Mouse (Mus musculus) heart, embryonic 11.5 days (tissue): ENCODE measurements around the gene Ttc16. TPM values are rescaled to one million over a fixed set of nuclear protein-coding genes. Genes with fewer than 3 reads are reported as not detected.

ENCODE experiments used
- ATAC-seq: fragments of 200-750 bp; cut with Nextera tagmentation; replicated peaks from 2 replicates; pipeline ENCODE4 v1.8.0; 2017; ENCODE audit warnings: moderate library complexity; ENCODE audit not compliant: insufficient number of reproducible peaks, low FRiP score, low TSS enrichment
- H3K27ac ChIP-seq: fragments of 300-500 bp; sonication (generic); 2 replicates; pipeline ENCODE4 v1.5.1; 2014; ENCODE audit warnings: mild to moderate bottlenecking, low read depth, low read length
- H3K27me3 ChIP-seq: fragments of 300-500 bp; sonication (generic); 2 replicates; pipeline ENCODE4 v1.6.1; 2014; ENCODE audit warnings: mild to moderate bottlenecking, low read length, mixed read lengths; ENCODE audit not compliant: control insufficient read depth, insufficient read depth
- H3K36me3 ChIP-seq: fragments of 300-500 bp; sonication (generic); 2 replicates; pipeline ENCODE4 v1.6.1; 2014; ENCODE audit warnings: mild to moderate bottlenecking, low read length, moderate library complexity, mixed read lengths; ENCODE audit not compliant: control insufficient read depth, insufficient read depth
- H3K4me1 ChIP-seq: fragments of 300-500 bp; sonication (generic); 2 replicates; pipeline ENCODE4 v1.6.1; 2014; ENCODE audit warnings: low read length; ENCODE audit not compliant: control insufficient read depth, insufficient read depth
- H3K4me2 ChIP-seq: fragments of 300-500 bp; sonication (generic); 2 replicates; pipeline ENCODE4 v1.6.1; 2014; ENCODE audit warnings: mild to moderate bottlenecking, moderate library complexity
- H3K4me3 ChIP-seq: fragments of 300-500 bp; sonication (generic); 2 replicates; pipeline ENCODE4 v1.5.1; 2014; ENCODE audit warnings: low read depth, low read length
- H3K9ac ChIP-seq: fragments of 300-500 bp; sonication (generic); 2 replicates; pipeline ENCODE4 v1.6.1; 2014; ENCODE audit warnings: mild to moderate bottlenecking, low read depth, low read length, moderate library complexity
- H3K9me3 ChIP-seq: fragments of 300-500 bp; sonication (generic); replicated peaks from 2 replicates; pipeline ENCODE4 v1.6.1; 2016; ENCODE audit warnings: low read length; ENCODE audit not compliant: control insufficient read depth
- WGBS: fragments of 180-500 bp; shearing (Covaris S2); extraction: QIAGEN DNeasy Blood & Tissue Kit; methylation state at CpG from one replicate; pipeline ENCODE4 v1.1.7; 2014; ENCODE audit not compliant: insufficient replicate concordance; 5-methylcytosine and 5-hydroxymethylcytosine counted together
- polyA plus RNA-seq: library from polyadenylated mRNA; unstranded; fragments of >200 nt; fragmentation: Nextera tagmentation; extraction: Ambion mirVana; gene quantifications from 2 replicates; pipeline ENCODE4 v1.2.1, GENCODE M21; 2014

The Ttc16 gene
- 0.08 and 0.27 TPM in 2 replicates for polyA plus RNA-seq

DNA sequence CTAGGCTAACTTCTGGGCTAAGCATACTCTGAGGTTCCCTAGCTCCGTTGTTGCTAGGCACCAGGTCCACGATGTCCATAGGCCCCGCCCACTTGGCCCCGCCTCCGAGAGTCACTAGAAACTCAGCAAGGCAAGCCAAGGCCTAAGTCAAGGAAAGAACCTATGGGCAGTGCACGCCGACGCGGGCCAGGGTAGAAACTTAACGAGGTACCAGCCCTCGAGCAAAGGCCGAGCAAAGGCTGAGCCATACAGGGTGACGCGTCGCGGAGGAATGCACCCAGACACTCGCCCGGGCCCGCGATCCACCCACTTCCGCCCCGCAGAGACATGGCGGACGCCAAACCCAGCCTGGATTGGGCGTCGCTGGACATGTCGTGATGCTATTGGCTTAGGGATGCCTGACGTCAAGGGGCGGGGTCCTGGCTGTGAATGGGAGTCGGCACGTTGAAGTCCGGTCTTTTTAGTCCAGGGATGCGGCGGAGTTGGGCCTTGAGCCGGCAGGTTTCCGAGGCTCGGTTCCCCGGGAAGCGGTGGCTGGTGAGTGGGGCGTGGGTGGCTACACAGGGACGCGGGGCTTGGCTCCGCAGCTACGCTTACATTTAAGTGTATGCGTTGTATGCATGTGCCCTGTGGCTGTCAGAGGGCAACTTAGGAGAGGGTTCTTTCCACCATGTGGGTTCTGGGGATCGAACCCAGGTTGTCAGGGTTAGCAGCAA lies at the start of gene Ttc16, which contains the start of gene Ptrh1:
Gene Ttc16 (minus strand): TSS at position 275 of the 716 bp plus-strand sequence.
Gene Ptrh1 (plus strand): TSS at position 428 of the 716 bp plus-strand sequence.
- Histone ChIP-seq H3K4me3 (peak within 1 kb of the TSS; percentile 63), H3K4me2 (peak within 1 kb of the TSS; percentile 93), H3K9ac (peak within 1 kb of the TSS; percentile 70), H3K27ac (peak within 1 kb of the TSS; percentile 75), H3K9me3 (no peaks in the 10 kb centered on the region), H3K36me3 (no peaks in the 10 kb centered on the region), H3K27me3 (no peaks in the 10 kb centered on the region; the same call in 1 of the 2 replicates), H3K4me1 (peaks cover 11% of the 10 kb centered on the region)
- under 1% methylated on average over 46 of the region's 46 CpGs for WGBS
- ATAC-seq: peak; percentile 94

DNA sequence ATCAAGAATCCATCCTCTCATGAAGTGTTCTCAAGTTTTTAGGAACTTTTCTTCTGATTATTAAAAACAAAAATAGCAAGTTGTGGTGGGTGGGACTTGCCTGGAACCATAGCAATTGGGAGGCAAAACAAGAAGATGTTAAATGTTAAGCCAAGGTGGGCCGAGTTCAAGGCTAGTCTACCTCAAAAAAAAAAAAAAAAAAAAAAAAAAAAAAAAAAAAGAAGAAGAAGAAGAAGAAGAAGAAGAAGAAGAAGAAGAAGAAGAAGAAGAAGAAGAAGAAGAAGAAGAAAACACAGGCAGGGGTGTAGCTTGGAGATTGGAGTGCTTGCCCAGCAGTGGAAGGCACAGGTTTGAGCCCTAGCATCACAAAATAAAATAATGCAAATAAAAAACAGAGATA lies 49.3 kb upstream of the Ttc16 start:
- Histone ChIP-seq H3K27ac (no peak overlapping the region), H3K9me3 (no peaks in the 10 kb centered on the region), H3K9ac (no peak overlapping the region), H3K27me3 (no peaks in the 10 kb centered on the region), H3K4me3 (no peak overlapping the region), H3K36me3 (no peaks in the 10 kb centered on the region), H3K4me2 (no peak overlapping the region), H3K4me1 (peaks cover 9% of the 10 kb centered on the region; the same call in 1 of the 2 replicates)
- WGBS: 73% methylated on average over 1 of the region's 1 CpGs
- no peak for ATAC-seq

DNA sequence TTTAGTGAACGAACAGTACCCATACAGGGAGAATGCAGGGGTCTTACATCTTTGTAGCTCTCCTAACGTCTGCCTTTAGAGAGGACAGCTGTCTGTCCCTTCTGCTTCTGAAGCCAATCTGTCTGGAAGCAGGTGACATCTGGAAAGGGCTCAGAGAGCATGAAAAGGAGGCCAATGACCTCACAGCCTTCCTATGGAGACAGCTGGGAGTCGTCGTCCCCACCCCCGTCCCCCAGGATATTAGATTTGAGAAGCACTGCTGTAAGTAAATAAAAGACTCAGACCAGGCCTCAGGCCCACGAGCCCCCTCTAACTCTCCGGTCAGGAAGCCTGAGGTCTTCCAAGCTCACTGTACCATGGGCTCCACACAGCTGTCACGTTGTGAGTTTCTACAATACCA lies 48.7 kb upstream of the Ttc16 start:
- Histone ChIP-seq H3K9me3 (no peaks in the 10 kb centered on the region), H3K4me1 (peaks cover 9% of the 10 kb centered on the region; the same call in 1 of the 2 replicates), H3K27me3 (no peaks in the 10 kb centered on the region), H3K27ac (no peak overlapping the region), H3K4me2 (no peak overlapping the region), H3K9ac (peak overlapping the region; percentile 6; the same call in 1 of the 2 replicates), H3K4me3 (no peak overlapping the region), H3K36me3 (no peaks in the 10 kb centered on the region)
- 52% methylated on average over 8 of the region's 8 CpGs for WGBS
- no peak for ATAC-seq

- H3K4me2 ChIP-seq: no peak overlapping the region
- no peaks in the 10 kb centered on the region for H3K27me3 ChIP-seq
- no peaks in the 10 kb centered on the region for H3K9me3 ChIP-seq
- no peak overlapping the region for H3K4me3 ChIP-seq
- no peak overlapping the region for H3K9ac ChIP-seq
- no peak for ATAC-seq
- peaks cover 9% of the 10 kb centered on the region; the same call in 1 of the 2 replicates for H3K4me1 ChIP-seq
- no peak overlapping the region for H3K27ac ChIP-seq
- WGBS: 54% methylated on average over 8 of the region's 8 CpGs
- H3K36me3 ChIP-seq: no peaks in the 10 kb centered on the region
Measured at GRCm38 (mm10) chr2:32823579-32824154, 48.2 kb upstream of the Ttc16 start.

DNA sequence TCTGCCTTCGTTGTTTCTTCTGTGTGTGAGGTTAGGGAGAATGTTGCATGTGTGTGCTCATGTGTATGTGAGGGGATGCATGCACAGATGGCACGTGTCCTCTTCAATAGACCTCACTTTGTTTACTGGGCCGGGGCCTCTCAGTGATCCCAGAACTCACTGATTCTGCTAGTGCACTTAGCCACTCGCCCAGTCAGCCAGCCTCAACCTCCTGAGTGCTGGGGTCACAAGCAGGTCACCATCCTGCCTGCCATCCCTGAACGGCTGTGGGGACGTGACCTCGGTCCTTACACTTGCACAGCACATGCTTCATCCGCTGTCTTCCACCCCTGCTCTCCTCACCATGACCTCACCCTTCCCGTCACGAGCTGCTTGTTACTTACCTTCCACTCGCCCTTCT lies 47.7 kb upstream of the Ttc16 start:
- WGBS: 38% methylated on average over 11 of the region's 11 CpGs
- ATAC-seq: no peak
- no peak overlapping the region for H3K9ac ChIP-seq
- no peak overlapping the region for H3K4me3 ChIP-seq
- H3K27me3 ChIP-seq: no peaks in the 10 kb centered on the region
- H3K4me2 ChIP-seq: no peak overlapping the region
- no peaks in the 10 kb centered on the region for H3K36me3 ChIP-seq
- H3K9me3 ChIP-seq: no peaks in the 10 kb centered on the region
- no peak overlapping the region for H3K27ac ChIP-seq
- H3K4me1 ChIP-seq: peaks cover 9% of the 10 kb centered on the region; the same call in 1 of the 2 replicates

- no peak overlapping the region for H3K4me3 ChIP-seq
- 68% methylated on average over 6 of the region's 6 CpGs for WGBS
- no peaks in the 10 kb centered on the region for H3K27me3 ChIP-seq
- no peak for ATAC-seq
- no peak overlapping the region for H3K27ac ChIP-seq
- no peaks in the 10 kb centered on the region for H3K9me3 ChIP-seq
- H3K9ac ChIP-seq: no peak overlapping the region
- no peak overlapping the region for H3K4me2 ChIP-seq
- no peaks in the 10 kb centered on the region for H3K36me3 ChIP-seq
- peaks cover 9% of the 10 kb centered on the region; the same call in 1 of the 2 replicates for H3K4me1 ChIP-seq
Measured at GRCm38 (mm10) chr2:32822643-32823042, 47.2 kb upstream of the Ttc16 start.

- Histone ChIP-seq H3K36me3 (no peaks in the 10 kb centered on the region), H3K9ac (no peak overlapping the region), H3K9me3 (no peaks in the 10 kb centered on the region), H3K4me3 (no peak overlapping the region), H3K27me3 (no peaks in the 10 kb centered on the region), H3K27ac (no peak overlapping the region), H3K4me2 (no peak overlapping the region), H3K4me1 (peaks cover 9% of the 10 kb centered on the region; the same call in 1 of the 2 replicates)
- WGBS: 62% methylated on average over 11 of the region's 11 CpGs
- no peak for ATAC-seq
Measured at GRCm38 (mm10) chr2:32821041-32821802, 45.8 kb upstream of the Ttc16 start.

GRCm38 (mm10) chr2:32818208-32818607 lies 42.8 kb upstream of the Ttc16 start:
- 82% methylated on average over 5 of the region's 5 CpGs for WGBS
- H3K9ac ChIP-seq: no peak overlapping the region
- no peak overlapping the region for H3K4me2 ChIP-seq
- H3K4me3 ChIP-seq: no peak overlapping the region
- H3K36me3 ChIP-seq: 0 out of 2 replicates have a peak, but pooled peaks cover 3% of the 10 kb centered on the region
- H3K27ac ChIP-seq: no peak overlapping the region
- H3K9me3 ChIP-seq: no peaks in the 10 kb centered on the region
- H3K27me3 ChIP-seq: no peaks in the 10 kb centered on the region
- H3K4me1 ChIP-seq: peaks cover 5% of the 10 kb centered on the region; the same call in 1 of the 2 replicates
- ATAC-seq: no peak
